Mouse (Mus musculus) lung, embryonic 15.5 days (tissue): ENCODE data around the gene Krt77. TPM values are rescaled to one million over a fixed set of nuclear protein-coding genes. Genes with fewer than 3 reads are reported as not detected.

ENCODE experiments used
- ATAC-seq: fragments of 200-750 bp; cut with Nextera tagmentation; 2 replicates; pipeline ENCODE4 v1.8.0; 2017; ENCODE audit warnings: moderate number of reproducible peaks, borderline replicate concordance; ENCODE audit not compliant: low FRiP score, low TSS enrichment; ENCODE audit errors: extremely low read depth
- H3K27ac ChIP-seq: fragments of 300-500 bp; sonication (generic); 2 replicates; pipeline ENCODE4 v1.5.1; 2015; ENCODE audit warnings: moderate library complexity, mild to moderate bottlenecking, inconsistent platforms
- H3K27me3 ChIP-seq: fragments of 300-500 bp; sonication (generic); 2 replicates; pipeline ENCODE4 v1.6.1; 2015; ENCODE audit warnings: inconsistent platforms
- H3K36me3 ChIP-seq: fragments of 300-500 bp; sonication (generic); 2 replicates; pipeline ENCODE4 v1.6.1; 2015; ENCODE audit warnings: inconsistent platforms
- H3K4me1 ChIP-seq: fragments of 300-500 bp; sonication (generic); 2 replicates; pipeline ENCODE4 v1.6.1; 2015; ENCODE audit warnings: inconsistent platforms
- H3K4me2 ChIP-seq: fragments of 300-500 bp; sonication (generic); 2 replicates; pipeline ENCODE4 v1.6.1; 2015; ENCODE audit warnings: inconsistent platforms, mild to moderate bottlenecking, moderate library complexity
- H3K4me3 ChIP-seq: fragments of 300-500 bp; sonication (generic); 2 replicates; pipeline ENCODE4 v1.5.1; 2015; ENCODE audit warnings: mild to moderate bottlenecking, inconsistent platforms
- H3K9ac ChIP-seq: fragments of 300-500 bp; sonication (generic); 2 replicates; pipeline ENCODE4 v1.6.1; 2015; ENCODE audit warnings: inconsistent platforms
- H3K9me3 ChIP-seq: fragments of 300-500 bp; sonication (generic); 2 replicates; pipeline ENCODE4 v1.6.1; 2016; ENCODE audit warnings: inconsistent platforms
- WGBS: fragments of 180-500 bp; shearing (Covaris S2); methylation state at CpG from one replicate; pipeline ENCODE4 v1.1.7; 2015; 5-methylcytosine and 5-hydroxymethylcytosine counted together
- polyA plus RNA-seq: library from polyadenylated mRNA; unstranded; fragments of >200 nt; fragmentation: Nextera tagmentation; extraction: Ambion mirVana; gene quantifications from 2 replicates; pipeline ENCODE4 v1.2.1, GENCODE M21; 2015

The Krt77 gene
- polyA plus RNA-seq, 1 experiment from 2014 or later: not detected

DNA sequence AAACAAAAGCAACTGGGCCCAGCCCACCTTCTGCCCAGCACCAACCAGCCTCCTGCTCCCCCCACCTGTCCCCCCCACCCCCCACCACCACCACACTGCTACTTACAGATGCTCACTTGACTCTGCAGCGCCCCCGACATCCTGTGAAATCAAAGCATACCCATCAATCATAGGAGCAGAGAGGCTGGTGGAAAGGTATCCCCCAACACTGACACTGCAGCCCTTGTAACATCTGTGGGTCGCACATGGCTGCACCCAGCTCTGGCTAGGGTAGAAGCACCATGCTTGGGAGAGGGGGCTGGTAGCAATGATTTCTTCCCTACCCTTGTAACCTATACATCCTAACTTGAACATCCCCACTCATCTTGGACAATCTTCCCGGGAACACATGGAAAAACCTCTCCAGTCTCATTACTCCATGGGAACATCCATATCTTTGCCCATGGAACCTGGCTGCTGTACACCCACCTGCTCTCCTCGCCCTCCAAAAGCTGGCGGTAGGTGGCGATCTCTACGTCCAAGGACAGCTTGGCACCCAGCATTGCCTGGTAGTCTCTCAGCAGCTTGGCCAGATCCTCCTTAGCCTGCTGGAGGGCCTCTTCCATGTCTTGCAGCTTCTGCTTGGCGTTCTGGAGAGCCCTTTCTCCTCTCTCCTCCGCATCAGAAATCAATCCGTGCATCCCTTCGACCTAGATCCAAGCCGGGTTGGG, 8.9 kb downstream of the Krt77 start:
- H3K4me3 ChIP-seq: peak overlapping the region; percentile 36; the same call in 1 of the 2 replicates
- no peaks in the 10 kb centered on the region for H3K36me3 ChIP-seq
- H3K4me1 ChIP-seq: no peaks in the 10 kb centered on the region
- H3K9ac ChIP-seq: no peak overlapping the region
- 58% methylated on average over 13 of the region's 13 CpGs for WGBS
- H3K27ac ChIP-seq: no peak overlapping the region
- H3K27me3 ChIP-seq: peaks cover 49% of the 10 kb centered on the region
- no peaks in the 10 kb centered on the region for H3K9me3 ChIP-seq
- no peak overlapping the region for H3K4me2 ChIP-seq
- no peak for ATAC-seq

GRCm38 (mm10) chr15:101859735-101860170, 9.8 kb downstream of the Krt77 start:
- peak overlapping the region; percentile 28; the same call in 1 of the 2 replicates for H3K9ac ChIP-seq
- H3K9me3 ChIP-seq: no peaks in the 10 kb centered on the region
- H3K27me3 ChIP-seq: peaks cover 57% of the 10 kb centered on the region
- H3K4me3 ChIP-seq: peak overlapping the region; percentile 36
- no peaks in the 10 kb centered on the region for H3K36me3 ChIP-seq
- WGBS: under 1% methylated on average over 33 of the region's 33 CpGs
- peak overlapping the region; percentile 72 for H3K4me2 ChIP-seq
- H3K4me1 ChIP-seq: no peaks in the 10 kb centered on the region
- no peak for ATAC-seq
- H3K27ac ChIP-seq: no peak overlapping the region

DNA sequence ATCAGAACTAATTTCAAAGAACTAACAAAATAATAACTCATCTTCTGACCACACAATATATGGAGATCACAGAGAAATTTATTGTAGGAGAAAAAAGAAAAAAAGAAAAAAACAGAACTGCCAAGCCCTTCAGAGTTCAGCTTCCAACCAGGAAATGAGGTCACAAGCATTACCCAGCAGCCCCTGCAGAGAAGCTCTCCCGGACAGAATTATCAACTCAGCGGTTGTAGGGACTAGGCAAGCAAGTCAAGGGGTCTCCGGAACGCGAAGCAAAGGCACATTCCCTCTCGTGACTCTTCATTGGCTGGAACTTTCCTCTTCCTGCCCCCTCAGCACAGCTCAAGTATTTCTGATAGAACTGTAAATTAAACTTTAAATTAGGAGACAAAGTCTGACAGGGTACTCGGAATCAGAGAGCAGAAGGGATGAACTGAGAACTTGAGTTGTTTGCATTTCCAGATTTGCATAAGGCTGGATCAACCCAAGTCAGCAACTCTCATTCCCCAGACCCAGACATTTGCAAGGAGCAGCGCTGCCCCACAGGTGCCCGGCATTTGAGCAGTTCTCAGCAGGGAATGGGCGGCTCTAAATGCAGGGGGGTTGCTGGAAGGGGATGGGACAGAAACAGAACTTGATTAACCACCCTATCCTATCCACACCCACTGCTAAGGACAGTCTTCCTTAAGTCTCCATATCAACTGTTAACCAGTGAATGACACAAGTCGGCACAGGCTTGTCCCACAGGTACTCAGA, 10.7 kb downstream of the Krt77 start:
- Histone ChIP-seq H3K36me3 (no peaks in the 10 kb centered on the region), H3K4me2 (peak overlapping the region; percentile 72), H3K4me1 (no peaks in the 10 kb centered on the region), H3K9me3 (no peaks in the 10 kb centered on the region), H3K4me3 (no peak overlapping the region), H3K27me3 (peaks cover 64% of the 10 kb centered on the region), H3K9ac (no peak overlapping the region), H3K27ac (no peak overlapping the region)
- no peak for ATAC-seq
- 4% methylated on average over 11 of the region's 11 CpGs for WGBS

- Histone ChIP-seq H3K4me3 (no peak overlapping the region), H3K36me3 (no peaks in the 10 kb centered on the region), H3K4me2 (no peak overlapping the region), H3K27ac (no peak overlapping the region), H3K9me3 (no peaks in the 10 kb centered on the region), H3K27me3 (peaks cover 75% of the 10 kb centered on the region), H3K4me1 (no peaks in the 10 kb centered on the region), H3K9ac (no peak overlapping the region)
- 54% methylated on average over 5 of the region's 5 CpGs for WGBS
- ATAC-seq: no peak
Measured at GRCm38 (mm10) chr15:101856696-101857095, 12.8 kb downstream of the Krt77 start.

DNA sequence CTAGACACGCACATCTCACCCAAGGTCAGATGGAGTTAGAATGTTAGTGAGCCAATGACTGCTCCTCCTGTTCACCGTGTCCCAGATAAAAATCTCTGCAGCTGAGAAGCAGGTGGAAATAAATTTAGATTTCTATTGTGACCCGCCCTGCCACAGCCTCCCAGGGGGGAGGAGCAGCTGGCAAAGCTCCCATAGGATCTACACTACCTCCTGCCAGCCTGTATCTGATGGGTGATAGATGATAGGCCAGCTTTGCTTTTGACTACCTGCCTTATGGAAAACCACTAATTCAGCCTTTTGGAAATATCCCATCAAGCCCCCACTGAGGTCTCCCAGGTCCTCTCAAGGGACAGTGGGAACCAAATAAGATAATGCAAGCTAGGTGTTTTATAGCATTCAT, 13.8 kb downstream of the Krt77 start:
- no peak overlapping the region for H3K4me3 ChIP-seq
- H3K9me3 ChIP-seq: no peaks in the 10 kb centered on the region
- no peak for ATAC-seq
- H3K4me1 ChIP-seq: no peaks in the 10 kb centered on the region
- 48% methylated on average over 3 of the region's 3 CpGs for WGBS
- H3K27ac ChIP-seq: no peak overlapping the region
- peaks cover 65% of the 10 kb centered on the region for H3K27me3 ChIP-seq
- no peaks in the 10 kb centered on the region for H3K36me3 ChIP-seq
- no peak overlapping the region for H3K9ac ChIP-seq
- no peak overlapping the region for H3K4me2 ChIP-seq

GRCm38 (mm10) chr15:101854294-101854693, 15.2 kb downstream of the Krt77 start:
- WGBS: 10% methylated on average over 5 of the region's 5 CpGs
- ATAC-seq: no peak
- no peak overlapping the region for H3K27ac ChIP-seq
- H3K36me3 ChIP-seq: no peaks in the 10 kb centered on the region
- no peaks in the 10 kb centered on the region for H3K9me3 ChIP-seq
- no peak overlapping the region for H3K9ac ChIP-seq
- no peak overlapping the region for H3K4me2 ChIP-seq
- peaks cover 51% of the 10 kb centered on the region; the same call in 1 of the 2 replicates for H3K27me3 ChIP-seq
- H3K4me3 ChIP-seq: no peak overlapping the region
- H3K4me1 ChIP-seq: no peaks in the 10 kb centered on the region

GRCm38 (mm10) chr15:101852571-101852970, 16.9 kb downstream of the Krt77 start:
- H3K27me3 ChIP-seq: peaks cover 39% of the 10 kb centered on the region; the same call in 1 of the 2 replicates
- no peak for ATAC-seq

DNA sequence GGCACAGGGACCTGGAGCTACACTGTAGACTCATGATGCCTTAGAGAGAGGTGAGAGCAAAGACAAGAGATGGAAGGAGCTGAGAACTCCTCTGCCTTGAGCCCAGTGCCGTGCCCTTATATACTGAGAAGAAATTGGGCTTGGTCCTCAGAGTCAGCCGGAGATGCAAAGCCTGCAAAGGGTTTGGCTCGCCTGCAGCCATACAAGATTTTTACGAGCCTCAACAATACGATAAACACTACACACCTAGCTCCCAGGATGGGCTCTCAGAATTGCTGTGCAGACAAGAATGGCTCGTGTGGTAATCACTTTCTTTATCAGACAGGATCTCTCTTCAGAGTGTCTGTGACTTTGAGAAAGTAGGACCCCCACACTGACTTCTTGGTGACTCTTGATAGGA, 18.8 kb downstream of the Krt77 start, which contains the start of gene Krt1:
Krt1 (minus strand) TSS at position 101 of the 400 bp plus-strand sequence.
- Histone ChIP-seq H3K27ac (no peak within 1 kb of the TSS), H3K4me1 (0 out of 2 replicates have a peak, but pooled peaks cover under 1% of the 10 kb centered on the region), H3K36me3 (no peaks in the 10 kb centered on the region), H3K9ac (no peak within 1 kb of the TSS), H3K27me3 (peaks cover 43% of the 10 kb centered on the region), H3K9me3 (no peaks in the 10 kb centered on the region), H3K4me3 (no peak within 1 kb of the TSS), H3K4me2 (no peak within 1 kb of the TSS)
- 57% methylated on average over 6 of the region's 6 CpGs for WGBS
- ATAC-seq: no peak

More at GRCm38 (mm10) chr15:101852571-101852970, 16.9 kb downstream of the Krt77 start:
- Histone ChIP-seq H3K27ac (no peak overlapping the region), H3K4me2 (no peak overlapping the region), H3K9me3 (no peaks in the 10 kb centered on the region), H3K4me3 (no peak overlapping the region), H3K36me3 (no peaks in the 10 kb centered on the region), H3K9ac (no peak overlapping the region), H3K4me1 (no peaks in the 10 kb centered on the region)
- WGBS: 38% methylated on average over 5 of the region's 5 CpGs

DNA sequence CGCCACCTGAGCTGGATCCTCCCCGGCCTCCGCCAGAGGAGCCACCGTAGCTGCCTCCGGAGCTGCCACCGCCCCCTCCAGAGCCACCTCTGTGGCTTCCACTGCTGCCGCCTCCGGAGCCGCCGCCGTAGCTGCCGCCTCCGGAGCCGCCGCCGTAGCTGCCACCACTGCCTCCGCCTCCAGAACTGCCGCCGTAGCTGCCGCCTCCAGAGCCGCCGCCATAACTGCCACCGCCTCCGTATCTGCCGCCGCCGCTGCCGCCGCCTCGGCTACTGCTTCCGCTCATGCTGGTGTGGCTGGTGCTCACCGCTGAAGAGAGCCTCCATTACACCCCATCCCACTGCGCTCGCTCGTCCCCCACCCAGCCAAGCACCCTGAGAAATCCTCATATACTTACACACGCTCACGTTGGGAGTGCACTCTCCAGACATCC, 23.5 kb downstream of the Krt77 start:
- 2% methylated on average over 36 of the region's 37 CpGs for WGBS
- H3K4me2 ChIP-seq: peak overlapping the region; percentile 89
- peaks cover 21% of the 10 kb centered on the region for H3K27me3 ChIP-seq
- peak overlapping the region; percentile 49 for H3K4me3 ChIP-seq
- peak; percentile 46; the same call in 1 of the 2 replicates for ATAC-seq
- no peak overlapping the region for H3K27ac ChIP-seq
- H3K9ac ChIP-seq: peak overlapping the region; percentile 45
- no peaks in the 10 kb centered on the region for H3K9me3 ChIP-seq
- H3K4me1 ChIP-seq: 0 out of 2 replicates have a peak, but pooled peaks cover 3% of the 10 kb centered on the region
- no peaks in the 10 kb centered on the region for H3K36me3 ChIP-seq

DNA sequence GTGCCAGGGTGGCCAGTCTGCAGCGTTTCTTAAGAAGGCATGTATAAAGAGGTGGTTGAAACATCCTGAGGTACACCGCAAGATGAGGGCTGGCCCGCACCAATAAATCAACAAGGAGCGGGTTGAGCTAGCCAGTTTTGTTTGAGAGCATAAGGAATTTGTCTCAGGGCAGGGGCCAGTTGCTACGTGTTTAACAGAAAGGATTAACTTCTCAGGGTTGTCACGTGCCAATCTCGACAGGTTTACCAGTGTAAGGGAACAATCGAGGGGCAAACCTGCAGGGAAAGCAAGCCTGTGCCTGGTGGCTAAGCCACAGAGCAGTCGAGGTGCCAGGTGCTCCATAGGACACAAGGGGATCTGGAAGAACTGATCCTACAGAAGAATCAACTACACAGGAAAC, 26.3 kb downstream of the Krt77 start:
- ATAC-seq: no peak
- Histone ChIP-seq H3K4me3 (no peak overlapping the region), H3K9me3 (no peaks in the 10 kb centered on the region), H3K9ac (no peak overlapping the region), H3K4me2 (no peak overlapping the region), H3K4me1 (0 out of 2 replicates have a peak, but pooled peaks cover 3% of the 10 kb centered on the region), H3K27me3 (peaks cover 21% of the 10 kb centered on the region), H3K27ac (no peak overlapping the region), H3K36me3 (no peaks in the 10 kb centered on the region)
- 40% methylated on average over 9 of the region's 9 CpGs for WGBS

- H3K9me3 ChIP-seq: no peaks in the 10 kb centered on the region
- no peaks in the 10 kb centered on the region for H3K27me3 ChIP-seq
- no peak overlapping the region for H3K4me2 ChIP-seq
- H3K9ac ChIP-seq: no peak overlapping the region
- H3K4me3 ChIP-seq: no peak overlapping the region
- H3K4me1 ChIP-seq: no peaks in the 10 kb centered on the region
- no peaks in the 10 kb centered on the region for H3K36me3 ChIP-seq
- H3K27ac ChIP-seq: no peak overlapping the region
- WGBS: 57% methylated on average over 5 of the region's 5 CpGs
- ATAC-seq: no peak
Measured at GRCm38 (mm10) chr15:101834784-101835328, 34.6 kb downstream of the Krt77 start.

DNA sequence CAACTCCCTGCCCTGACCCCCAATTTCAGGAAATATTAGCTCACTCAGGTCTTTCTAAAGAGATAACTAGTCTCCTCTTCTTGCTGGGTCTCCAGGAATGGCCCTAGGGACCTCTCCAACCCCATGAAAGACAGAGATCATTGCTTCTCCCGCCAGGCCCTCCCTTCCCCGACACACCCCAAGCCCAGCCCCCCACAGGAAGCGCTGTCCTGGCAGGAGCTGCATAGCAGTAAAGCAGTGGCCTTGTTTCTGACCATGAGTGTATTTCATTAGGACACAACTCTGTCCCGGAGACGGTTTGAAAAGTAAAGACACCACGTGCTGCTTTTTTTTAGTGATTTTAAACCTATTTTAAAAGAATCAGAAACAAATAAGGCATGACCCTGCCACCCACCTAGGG, 36.4 kb downstream of the Krt77 start:
- WGBS: 31% methylated on average over 6 of the region's 6 CpGs
- Histone ChIP-seq H3K4me3 (no peak overlapping the region), H3K9me3 (no peaks in the 10 kb centered on the region), H3K9ac (no peak overlapping the region), H3K4me1 (no peaks in the 10 kb centered on the region), H3K4me2 (no peak overlapping the region), H3K36me3 (no peaks in the 10 kb centered on the region), H3K27me3 (no peaks in the 10 kb centered on the region), H3K27ac (no peak overlapping the region)
- ATAC-seq: no peak
